Mouse (Mus musculus): ENCODE data around the gene Psenen.

Psenen gene

GRCm38 (mm10) chr7:30553021-30553589, 10.3 kb downstream of the Psenen start:
- peak; percentile 67 for DNase-seq

DNA sequence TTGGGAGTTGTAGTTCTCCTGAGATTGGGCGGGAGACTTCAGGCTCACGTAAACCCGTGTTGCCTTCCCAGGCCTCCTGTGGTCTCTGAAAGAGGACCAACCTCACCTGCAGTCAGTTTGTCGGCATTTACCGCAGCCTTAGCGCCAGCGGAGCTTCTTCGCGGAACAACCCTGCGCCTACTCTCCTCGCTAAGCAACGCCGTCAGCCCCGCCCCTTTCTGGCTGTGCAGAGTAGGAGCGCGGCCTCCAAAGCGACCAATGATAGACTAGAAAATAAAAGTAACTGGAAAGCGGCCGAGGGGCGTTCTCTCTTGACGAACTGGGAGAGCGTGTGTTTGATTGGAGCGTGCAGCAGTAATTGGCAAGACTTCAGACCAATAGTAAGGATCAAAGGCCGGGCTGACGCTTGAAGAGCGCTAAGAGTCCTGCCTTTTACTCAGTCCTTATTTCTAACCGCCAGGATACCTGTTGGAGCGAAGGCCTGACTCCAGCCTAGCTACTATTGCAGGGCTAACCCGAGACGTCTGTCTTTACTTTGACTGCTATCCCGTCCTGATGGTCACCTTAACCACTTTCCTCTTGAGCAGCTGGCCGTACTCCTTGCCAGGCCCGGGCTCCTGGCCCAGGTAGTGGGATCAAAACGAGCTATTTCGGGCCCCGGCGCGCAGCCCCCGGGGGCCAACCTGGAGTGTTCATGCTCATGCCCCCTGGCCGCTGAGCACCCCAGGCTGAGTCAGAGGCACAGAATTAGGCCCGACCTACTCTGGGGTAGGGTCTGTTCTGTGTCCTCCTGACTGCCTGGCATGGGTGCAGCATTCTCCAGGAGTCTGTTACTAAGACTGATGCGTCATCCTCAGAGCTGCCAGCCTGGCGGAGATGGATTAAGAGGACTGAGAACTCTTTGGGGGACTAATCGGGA, 11.1 kb downstream of the Psenen start, which contains the start of the genes Hspb6 and Proser3:
Hspb6 (plus strand) TSS at position 77 of the 919 bp plus-strand sequence.
Proser3 (minus strand) TSS at position 198 of the 919 bp plus-strand sequence.
- peak; percentile 96 for DNase-seq

- no peak for DNase-seq
Measured at GRCm38 (mm10) chr7:30551445-30552101, 11.9 kb downstream of the Psenen start.

DNA sequence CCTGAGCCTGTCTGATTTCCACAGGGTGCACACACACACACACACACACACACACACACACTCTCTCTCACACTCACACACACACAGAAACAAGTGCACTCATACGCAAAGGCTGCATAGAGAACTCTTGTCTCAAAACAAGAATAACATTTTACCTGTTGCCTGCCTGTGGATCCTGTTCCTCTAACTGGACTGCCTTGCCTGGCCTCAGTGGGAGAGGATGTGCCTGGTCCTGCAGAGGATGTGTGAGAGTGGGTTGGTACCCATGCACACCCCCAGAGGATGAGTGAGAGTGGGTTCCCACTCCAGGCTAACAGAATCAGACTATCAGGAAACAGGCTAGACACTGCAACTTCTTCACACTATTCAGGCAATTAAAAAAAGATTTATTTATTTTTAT, 12.8 kb downstream of the Psenen start:
- no peak for DNase-seq

GRCm38 (mm10) chr7:30549880-30550279, 13.5 kb downstream of the Psenen start:
- DNase-seq = no peak

GRCm38 (mm10) chr7:30544327-30544726, 19.1 kb downstream of the Psenen start:
- no peak for DNase-seq

DNA sequence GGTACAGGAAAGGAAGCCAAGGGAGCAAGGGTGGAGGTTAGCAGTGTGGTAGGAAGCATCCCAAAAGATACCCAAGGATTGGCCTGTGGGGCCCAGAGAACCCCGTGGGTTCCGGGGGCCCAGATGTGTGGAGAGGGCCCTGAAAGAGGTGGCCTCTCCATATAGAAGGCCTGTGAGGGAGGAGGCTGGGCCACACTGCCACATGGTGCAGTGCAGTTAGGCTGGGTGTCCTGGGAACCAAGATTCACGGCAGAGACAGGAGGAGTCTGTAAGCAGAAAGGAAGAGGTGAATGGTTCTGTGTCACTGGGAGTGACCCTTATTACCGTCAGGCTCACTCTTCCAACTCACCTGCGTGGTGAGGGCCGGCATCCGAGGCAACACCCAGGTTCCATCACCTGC, 22.9 kb downstream of the Psenen start:
- DNase-seq = no peak

GRCm38 (mm10) chr7:30534633-30535577, 28.5 kb downstream of the Psenen start, which contains the start of gene Arhgap33:
Gene Arhgap33 (minus strand): TSS chr7:30535060.
- peak; percentile 95 for DNase-seq

- peak; percentile 48 for DNase-seq
Measured at GRCm38 (mm10) chr7:30533941-30534632, 29.3 kb downstream of the Psenen start.

GRCm38 (mm10) chr7:30532931-30533330, 30.5 kb downstream of the Psenen start:
- DNase-seq = no peak

DNA sequence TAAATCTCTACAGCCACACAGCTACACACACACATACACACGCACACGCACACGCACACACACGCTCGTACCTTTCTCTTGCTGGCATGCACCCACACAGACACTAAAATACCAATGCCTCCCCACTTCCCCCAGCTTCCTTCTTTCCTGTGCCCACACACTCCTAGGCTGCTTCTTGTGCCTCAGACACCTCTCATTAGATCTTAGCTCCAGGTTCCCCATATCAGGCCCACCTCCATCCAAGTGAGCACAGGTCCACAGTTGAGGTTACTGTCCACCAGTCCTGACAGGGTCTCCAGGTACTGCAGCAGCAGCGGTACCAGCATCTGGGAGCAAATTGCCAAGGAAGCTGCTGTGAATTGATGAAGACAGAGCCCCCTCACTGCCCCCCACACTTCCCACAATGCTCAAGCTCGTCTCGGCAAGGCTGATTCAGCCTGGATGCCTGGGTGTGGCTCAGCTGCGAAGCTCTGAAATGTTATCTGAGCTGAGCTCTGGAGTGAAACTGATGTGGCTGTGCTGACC, 32.1 kb downstream of the Psenen start:
- no peak for DNase-seq

GRCm38 (mm10) chr7:30526981-30527380, 36.4 kb downstream of the Psenen start:
- DNase-seq = no peak

DNA sequence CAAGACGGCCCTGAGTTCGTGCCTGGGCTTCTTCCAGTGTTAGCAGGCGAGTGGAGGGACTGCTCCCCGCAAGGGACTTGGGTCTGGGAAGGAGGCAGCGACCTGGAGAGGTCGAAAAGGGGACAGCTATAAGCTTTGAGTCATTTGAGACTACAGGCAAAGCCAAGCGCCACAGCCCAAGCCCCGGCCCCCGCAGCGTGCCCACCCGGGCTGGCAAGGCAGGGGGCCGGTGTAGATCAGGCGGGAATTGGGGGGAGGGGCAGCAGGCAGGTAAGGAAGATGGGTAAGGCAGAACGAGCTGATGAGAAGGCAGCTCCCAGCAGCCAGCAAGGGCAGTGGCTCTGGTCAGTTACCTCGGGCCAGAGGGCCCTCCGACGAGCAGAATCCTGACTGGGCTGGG, 37.0 kb downstream of the Psenen start:
- DNase-seq = no peak

GRCm38 (mm10) chr7:30525954-30526353, 37.5 kb downstream of the Psenen start:
- no peak for DNase-seq

- no peak for DNase-seq
Measured at GRCm38 (mm10) chr7:30524487-30524886, 38.9 kb downstream of the Psenen start.

DNA sequence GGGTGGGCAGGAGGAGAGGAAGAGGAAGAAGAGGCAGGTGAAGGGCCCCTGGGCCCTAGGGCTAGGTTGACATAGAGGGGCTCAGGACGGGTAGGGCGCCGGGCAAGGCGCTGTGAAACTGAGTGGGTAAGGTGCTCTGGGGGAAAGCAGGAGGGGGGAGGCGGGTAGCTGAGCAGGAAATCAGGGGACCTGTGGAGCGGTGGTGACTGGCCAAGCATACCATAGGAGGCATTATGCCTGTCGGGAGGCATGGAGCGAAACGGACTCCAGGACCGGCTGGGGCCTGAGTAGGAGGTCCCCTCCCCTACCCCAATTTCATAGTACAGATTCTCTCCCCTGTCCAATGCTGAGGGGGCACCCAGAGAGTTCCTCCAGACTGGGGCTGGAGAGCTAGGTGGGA, 40.6 kb downstream of the Psenen start:
- no peak for DNase-seq

GRCm38 (mm10) chr7:30520856-30521255, 42.6 kb downstream of the Psenen start:
- DNase-seq = peak; percentile 48

DNA sequence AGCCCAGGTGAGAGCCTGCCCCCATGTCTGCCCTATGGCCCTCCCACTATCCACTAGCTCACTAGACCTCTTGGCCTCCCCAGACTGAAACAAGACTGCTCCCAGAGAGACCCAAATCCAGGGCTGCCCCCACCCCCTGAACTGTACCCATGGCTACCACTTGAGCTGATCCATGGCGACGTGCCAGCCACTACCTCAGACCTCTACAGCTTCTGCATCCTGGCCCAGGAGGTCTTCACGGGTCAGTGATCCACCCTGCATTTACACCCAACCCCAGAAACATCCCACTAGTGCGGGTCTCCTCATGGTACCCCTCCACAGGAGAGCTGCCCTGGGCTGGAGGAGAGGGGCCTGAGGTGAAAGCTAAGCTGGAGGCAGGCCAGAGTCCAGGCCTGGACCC, 43.0 kb downstream of the Psenen start:
- DNase-seq = peak; percentile 33

DNA sequence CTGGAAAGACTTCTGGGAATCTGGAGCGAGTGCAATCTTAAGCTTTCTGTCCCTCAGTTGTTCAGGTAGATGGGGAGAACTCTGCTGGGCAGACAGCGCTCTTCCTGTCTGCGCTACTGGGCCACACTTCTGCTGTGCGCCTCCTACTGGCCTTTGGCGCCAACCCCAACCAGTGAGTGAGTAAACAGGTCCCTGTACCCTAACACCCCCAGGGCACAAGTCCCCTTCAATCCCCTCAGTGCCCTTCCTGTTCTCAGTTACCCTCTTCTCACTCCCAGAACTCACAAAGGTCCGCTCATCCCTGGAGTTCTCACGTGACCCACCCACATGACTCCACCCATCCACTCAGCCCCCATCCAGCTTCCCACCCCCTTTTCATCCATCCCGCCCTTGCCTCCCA, 45.1 kb downstream of the Psenen start:
- DNase-seq = no peak

DNA sequence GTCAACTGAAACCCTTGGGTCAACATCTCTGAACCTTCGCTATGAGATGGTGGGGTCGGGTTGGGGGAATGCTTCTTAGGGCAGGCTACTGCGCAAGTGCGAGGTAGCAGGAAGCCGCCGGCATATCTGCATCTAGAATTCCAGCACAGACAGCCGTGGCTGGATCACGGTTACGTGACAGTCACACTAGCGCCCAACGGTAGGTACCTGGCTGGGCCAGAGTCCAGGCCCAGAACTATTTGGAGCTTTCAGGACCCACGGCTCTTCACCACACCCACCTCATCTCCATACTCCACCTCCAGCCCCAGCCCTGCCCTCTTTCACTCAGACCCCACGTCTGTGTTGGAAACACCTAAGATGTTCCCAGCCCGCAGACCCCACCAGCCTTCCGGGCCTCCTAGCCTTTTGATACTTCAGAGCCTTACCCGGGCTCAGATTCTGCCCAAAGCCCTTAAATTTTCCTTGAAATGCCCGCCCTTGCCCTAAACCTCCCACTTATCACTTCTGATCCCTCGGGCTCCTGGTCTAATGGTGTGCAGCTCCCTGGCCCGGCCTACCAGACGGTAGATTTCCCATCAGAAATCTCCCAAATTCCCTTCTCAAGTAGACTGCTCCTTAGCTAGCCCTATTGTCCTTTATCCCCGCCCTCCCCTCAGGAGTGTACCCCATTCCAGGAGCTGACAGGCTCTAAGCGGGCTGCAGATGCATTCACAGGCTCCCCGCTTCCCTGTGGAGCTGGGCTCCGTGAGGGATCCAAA, 48.2 kb downstream of the Psenen start:
- DNase-seq = no peak

All from cerebellum, adult 8-10 months (tissue).